Mouse (Mus musculus) ovary, postnatal 14 days (tissue): Measurements from ENCODE around the gene Smarca4.
"Not testable (repeated sequence)": the region's sequence is repeated elsewhere in the genome, so short reads cannot be mapped to it uniquely, and the experiment has no call there.

Experiments
- DNase-seq: peaks from one replicate; pipeline ENCODE4 v3.0.0; 2022; ENCODE audit warnings: low spot score

Smarca4 gene

DNA sequence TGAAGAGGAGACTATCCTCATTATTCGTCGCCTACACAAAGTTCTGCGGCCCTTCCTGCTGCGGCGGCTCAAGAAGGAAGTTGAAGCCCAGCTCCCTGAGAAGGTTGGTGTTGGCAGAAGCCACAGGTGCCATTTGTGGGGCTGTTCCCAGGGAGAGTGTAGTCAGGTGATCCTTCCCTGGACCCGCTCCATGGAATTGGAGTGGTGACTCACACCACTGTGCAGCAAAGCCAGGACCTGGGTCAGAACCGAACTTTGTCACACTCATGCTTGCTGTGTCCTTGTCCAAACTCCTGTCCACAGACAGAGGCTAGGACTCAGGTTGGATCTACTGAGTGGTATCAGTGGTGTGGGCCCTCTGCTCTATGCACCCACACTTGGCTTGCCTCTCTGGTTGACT lies 53.0 kb downstream of the Smarca4 start:
- DNase-seq: no peak

DNA sequence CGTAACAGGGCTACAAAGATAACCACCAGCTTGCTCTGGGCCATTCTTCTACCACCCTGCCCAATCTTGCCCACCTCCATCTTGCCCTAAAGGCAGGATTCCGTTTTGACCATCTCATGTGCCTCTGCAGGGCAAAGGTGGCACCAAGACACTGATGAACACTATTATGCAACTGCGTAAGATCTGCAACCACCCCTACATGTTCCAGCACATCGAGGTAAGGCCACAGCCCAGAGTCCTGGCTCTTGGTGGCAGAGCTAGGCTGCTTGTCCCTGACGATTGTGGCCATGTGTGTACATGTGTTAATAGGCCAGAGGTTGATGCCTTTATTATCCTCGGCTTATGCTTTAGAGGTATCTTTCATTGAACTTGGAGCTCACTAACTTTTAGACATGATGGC lies 54.4 kb downstream of the Smarca4 start:
- DNase-seq: no peak

DNA sequence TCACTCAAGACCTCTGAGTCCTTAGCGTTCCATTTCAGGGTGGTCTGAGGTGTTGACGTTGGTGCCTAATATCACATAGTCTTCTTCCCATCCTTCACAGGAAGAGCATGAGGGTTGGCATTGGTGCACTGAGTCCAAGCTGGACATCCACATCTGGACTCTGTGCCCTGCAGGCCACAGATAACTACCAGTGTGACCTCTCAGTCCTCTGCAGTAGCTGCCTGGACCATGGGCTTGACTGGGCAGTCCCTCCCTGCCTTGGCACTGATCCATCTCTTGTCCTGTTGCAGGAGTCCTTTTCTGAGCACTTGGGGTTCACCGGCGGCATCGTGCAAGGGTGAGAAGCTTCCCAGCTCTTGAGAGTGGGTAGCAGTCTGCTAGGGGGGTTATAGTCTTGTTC lies 55.8 kb downstream of the Smarca4 start:
- no peak for DNase-seq

DNA sequence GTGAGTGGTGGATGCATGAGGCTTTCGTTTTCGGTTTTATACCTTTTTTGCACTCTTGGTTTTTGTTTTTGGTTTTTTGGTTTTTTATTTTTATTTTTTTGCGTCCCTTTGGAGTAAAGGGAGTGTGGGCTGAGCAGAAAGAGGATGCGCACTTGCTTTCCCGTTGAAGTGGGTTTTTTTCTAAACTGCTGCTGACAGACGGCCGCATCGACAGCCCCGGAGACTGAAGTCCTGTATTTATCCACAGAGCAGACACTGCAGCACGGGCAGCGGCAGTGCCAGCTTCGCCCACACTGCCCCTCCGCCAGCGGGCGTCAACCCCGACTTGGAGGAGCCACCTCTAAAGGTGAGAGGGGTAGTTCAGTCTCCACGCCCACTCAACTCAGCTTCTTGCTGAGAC lies 61.7 kb downstream of the Smarca4 start:
- no peak for DNase-seq

DNA sequence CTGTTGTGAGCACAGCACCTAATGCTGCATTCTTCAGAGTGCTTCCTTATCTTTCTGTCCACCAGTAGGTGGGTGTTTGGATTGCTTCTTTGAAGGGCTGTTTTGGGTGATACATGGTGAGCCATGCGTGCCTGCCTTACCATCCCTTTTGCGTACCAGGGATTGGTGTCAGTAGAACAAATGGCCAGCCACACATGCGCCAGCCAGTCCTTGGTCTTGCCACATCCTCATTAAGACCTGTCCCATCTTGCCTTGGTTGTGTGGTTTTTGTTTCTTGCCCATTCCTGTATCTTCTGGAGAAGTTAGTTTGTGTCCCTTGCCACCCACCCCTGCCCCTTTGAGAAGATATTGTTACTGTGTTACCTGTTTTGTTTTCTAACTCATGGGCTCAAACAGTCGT lies 64.5 kb downstream of the Smarca4 start:
- DNase-seq: no peak

DNA sequence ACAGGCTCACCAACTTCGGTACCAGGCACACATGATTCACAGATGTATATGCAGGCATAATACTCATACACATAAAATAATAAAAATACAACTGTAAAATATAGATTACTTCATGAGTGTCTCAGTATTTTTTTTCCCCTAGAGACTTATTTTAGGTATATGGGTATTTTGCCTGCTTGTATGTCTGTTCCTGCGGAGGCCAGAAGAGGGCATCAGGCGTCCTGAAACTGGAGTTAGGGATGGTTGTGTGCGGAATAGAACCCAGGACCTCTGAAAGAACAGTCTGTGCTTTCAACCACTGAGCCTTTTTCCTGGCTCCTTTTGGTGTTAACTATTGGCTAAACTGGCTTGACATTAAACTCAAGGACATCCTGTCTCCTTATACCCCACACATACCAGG lies 66.9 kb downstream of the Smarca4 start:
- DNase-seq: no peak

DNA sequence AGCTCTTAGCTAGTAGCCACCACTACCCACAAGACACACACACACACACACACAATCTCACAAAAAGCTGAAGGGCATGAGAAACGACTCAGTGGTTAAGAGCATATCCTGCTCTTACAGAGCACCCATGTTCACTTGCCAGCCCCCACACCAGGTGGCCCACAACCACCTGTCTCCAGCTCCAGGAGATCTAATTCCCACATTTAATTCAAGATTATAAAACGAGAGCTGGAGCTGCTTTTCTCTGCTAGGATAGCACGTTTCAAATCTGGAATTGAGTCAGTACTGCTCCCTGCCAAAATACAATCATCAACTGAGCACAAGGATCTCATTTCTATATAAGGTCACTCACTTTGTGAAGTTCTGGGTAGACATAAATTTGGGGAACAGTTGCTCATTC lies 67.9 kb downstream of the Smarca4 start:
- no peak for DNase-seq

DNA sequence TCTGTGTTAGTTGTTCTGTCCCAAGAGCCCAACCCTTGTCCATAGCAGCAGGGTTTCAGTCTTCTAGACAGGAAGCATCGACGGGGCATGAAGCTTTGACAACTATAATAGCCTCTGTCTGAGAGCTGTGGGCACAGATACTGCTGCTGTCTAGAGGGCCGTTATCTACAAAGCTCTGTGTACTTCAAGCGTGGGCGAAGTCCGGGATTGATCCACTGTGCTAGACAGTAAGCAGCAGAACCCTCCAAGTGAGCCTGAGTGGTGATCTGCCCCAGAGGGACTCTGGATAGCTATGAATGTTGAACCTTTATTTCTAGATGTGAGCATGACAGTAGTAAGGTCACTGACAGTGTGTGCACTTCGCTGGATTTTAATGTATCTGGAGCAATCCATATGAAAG lies 72.6 kb downstream of the Smarca4 start:
- no peak for DNase-seq

DNA sequence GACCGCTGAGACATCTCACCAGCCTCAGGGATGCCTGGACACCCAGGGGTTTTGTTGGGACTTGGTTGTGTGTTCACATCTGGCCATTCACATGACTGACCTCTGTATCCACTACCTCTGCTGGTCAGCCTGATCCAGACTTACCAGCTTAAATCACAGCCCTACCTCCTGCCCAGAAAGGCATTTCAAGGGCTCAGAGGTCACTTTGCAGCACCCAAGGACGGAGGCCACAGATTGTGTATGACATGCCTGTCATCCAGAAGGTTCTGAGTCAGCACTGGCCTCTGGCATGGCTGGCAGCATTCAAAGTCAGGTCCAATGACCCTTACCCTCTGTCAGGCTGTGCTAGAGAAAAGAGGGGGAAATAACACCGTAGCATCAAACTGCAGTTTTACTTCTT lies 74.1 kb downstream of the Smarca4 start:
- DNase-seq: no peak

DNA sequence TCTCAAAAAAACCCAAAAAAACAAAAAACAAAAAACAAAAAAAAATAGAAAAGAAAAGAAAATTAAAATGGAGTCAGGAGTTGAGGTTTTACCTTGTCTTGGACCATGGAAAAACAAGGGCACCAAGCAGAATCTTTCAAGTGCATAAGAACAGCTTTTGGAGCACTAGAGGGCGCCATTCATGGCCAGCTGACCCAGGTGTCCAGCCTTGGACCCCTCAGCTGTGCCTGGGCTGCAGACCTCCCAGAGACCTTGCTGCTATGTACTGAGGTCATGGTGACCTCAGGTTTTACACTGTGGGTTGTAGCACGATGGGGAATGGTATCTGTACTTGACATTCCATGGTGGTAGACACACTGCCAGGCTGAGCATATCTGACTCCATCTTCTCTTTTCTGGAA lies 75.9 kb downstream of the Smarca4 start:
- peak; percentile 20 for DNase-seq

DNA sequence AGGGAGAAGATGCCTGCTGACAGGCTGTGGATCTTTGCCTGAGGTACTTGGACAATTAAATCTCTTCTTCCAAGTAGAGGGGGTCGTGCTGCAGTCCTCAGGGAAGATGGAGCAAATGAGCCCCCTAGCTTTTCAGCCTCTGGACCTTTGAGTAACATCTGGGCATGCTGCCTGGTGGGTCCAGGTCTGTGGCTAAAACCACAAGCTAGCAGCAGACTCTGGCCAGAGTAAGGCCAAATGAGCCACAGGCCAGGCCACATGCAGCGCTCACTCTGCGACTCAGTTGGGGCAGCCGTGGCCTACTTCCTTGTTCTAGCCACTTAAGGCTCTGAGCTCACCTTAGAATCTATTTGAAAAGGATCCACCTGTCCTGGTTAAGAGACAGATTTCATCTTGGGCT lies 76.5 kb downstream of the Smarca4 start:
- DNase-seq: no peak

DNA sequence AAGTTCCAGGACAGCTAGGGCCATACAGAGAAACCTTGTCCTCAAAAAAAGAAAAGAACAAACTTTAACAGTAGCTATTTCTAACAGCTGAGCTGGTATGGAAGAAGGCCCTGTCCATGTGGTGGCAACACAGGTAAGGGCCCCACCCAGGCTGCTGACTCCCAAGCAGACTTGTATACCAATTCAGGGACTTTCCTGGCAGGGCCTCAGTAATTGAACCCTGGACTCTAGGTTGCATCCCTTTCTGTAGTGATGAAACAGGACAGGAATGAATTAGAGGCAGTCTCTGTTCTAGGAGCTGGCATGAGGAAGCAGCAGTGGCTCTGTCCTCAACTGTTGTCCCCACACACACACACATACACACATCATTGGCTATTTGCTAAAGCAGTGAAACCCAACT lies 78.1 kb downstream of the Smarca4 start:
- DNase-seq: no peak

DNA sequence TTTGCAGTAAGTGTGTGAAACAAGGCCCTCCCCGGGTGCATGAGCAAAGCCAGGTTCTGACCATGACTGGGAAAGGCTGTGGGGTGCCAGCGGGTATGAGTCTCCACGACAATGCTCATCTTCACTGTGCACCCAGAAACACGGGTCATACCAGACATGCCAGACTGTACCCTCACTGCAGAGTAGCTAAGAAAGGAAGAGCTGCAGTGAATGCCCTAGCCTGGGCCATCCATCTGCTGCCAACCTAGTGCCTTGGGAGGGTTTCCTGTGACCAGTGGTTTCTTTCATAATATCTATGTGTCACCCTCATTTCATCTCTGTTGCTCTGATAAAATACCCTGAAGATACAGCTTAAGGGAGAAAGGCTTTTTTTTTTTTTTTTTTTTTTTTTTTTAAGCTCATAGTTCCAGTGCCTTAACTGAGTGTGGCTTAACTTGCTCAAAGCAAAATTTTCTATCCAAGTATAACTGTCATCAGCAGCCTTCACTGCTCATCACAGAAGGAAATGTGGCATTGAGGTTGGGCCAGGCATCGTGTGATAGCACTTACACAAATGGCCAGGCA lies 79.3 kb downstream of the Smarca4 start:
- DNase-seq: no peak

DNA sequence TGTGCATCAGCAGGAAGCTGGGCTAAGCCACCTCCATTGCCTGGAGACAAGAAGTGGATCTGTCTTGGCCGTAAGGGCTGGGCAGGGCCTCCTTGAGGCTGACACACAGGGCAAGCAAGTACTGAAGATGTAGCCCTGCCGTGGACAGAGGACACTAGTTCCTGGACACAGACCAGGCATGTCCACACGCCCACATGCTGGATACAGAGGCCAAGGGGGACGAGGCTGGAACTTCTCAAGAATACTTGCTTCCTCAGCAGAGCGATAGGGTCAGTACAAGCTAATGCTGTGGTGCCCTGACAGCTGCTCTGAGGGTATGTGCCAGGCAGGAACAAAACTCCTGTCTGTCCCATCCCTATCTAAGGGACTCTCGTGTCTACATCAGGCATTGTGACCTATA lies 81.2 kb downstream of the Smarca4 start:
- no peak for DNase-seq

DNA sequence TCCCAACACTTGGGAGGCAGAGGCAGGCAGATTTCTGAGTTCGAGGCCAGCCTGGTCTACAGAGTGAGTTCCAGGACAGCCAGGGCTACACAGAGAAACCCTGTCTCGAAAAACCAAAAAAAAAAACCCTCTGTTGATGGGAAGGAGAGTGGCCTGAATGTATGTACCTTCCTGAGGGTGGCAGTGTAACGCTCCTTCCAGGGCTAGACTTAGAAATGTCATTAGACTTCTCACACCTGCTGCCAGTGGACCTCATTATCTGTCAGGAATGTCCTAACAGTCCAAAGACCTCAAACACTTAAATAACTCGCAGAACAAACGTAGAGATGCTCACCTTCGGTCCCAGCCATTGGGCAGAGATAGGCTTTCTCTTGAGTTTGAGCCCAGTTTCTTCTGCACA lies 83.3 kb downstream of the Smarca4 start:
- DNase-seq: not testable (repeated sequence)

DNA sequence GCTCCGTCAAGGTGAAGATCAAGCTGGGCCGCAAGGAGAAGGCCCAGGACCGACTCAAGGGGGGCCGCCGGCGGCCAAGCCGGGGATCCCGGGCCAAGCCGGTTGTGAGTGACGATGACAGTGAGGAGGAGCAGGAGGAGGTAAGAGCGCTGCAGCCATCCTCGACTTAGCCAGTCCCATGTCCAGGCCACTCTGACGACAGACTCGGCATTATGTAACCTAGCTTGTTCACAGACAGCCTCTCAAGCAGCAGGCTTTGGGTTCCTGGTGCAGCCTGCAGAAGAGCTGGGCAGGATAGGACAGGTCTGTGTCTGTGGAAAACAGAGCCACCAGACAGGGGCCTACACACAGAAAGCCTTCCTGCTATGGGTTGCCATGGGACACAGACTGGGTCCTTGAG lies 85.1 kb downstream of the Smarca4 start:
- no peak for DNase-seq

DNA sequence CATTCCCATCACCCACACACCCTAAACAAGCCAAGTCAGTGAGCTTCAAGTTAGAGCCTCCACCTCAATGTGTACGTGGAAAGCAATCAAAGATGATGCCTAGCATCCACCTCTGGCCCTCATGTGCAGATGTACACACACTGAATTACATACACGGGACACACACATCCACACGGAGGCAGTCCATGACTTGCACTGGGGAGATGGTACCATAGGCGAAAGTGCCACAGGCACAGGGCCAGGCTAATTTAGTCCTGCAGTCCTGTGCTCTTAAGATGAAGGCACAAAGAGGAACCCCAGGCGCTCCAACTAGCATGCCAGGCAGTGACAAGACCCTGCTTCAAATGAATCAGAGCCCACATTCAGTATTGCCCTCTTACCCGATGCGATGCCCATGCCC lies 87.5 kb downstream of the Smarca4 start:
- DNase-seq: no peak

DNA sequence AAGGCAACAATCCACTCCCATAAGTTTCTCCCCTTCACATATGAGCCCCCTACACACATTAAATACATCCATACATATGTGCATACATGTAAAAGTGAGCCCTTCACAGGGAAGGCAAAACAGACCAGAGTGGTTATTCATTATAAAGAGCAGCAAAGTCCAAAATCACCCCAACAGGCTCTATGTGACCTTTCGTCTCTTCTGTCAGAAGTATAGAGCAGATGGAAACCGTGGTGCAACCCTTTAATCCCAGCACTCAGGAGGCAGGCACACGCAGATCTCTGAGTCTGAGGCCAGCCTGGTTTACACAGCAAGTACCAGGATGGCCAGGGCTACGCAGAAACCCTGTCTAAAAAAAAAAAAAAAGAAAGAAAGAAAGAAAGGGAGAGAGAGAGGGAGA lies 90.1 kb downstream of the Smarca4 start:
- DNase-seq: no peak

DNA sequence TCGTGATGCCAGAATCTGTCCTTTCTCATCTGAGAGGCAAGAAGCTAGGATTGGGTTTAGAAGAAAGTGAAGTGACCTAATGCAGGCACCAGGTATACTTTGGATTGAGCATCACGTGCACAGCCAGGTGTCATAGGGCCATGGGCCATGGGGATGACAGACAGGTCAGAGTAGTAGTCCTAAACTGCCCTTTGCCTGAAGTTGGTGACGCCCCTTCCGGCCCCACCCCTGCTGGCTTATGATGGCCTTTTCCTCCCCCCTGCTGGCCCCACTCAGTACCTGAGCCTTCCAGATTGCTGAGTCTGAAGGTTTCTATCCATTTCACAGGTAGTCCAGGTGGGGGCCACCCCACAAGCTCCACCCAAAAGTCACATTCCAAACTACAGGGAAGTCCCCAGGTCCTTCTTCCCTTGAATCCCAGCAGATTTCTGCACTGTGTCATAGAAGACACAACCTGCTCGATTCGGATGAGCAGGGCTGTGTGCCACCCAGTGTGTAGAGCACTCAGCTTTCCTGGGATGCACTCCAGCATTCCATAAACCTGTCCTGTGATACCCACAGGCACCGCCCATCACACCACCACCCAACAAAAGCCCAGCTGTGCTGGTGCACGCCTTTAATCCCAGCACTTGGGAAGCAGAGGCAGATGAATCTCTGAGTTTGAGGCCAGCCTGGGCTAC lies 90.8 kb downstream of the Smarca4 start:
- no peak for DNase-seq

DNA sequence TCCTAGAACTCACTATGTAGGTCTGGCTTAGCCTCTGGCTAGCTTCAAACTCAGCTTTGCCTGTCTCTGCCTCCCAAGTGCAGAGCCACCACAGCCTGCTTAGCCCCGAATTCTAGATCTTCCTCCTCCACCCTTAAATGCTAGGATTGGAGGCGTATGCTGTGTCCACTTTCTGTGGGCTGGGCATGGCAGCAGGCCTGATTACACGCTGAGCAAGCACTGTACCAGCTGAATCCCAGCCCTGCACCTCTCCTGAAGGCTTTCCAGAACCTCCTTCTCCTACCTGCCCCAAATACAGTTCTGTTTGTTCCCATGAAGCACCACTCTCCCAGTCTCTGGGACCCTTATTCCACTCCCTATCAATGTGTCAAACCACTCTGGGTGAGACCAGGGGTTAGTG lies 93.4 kb downstream of the Smarca4 start:
- DNase-seq: no peak

DNA sequence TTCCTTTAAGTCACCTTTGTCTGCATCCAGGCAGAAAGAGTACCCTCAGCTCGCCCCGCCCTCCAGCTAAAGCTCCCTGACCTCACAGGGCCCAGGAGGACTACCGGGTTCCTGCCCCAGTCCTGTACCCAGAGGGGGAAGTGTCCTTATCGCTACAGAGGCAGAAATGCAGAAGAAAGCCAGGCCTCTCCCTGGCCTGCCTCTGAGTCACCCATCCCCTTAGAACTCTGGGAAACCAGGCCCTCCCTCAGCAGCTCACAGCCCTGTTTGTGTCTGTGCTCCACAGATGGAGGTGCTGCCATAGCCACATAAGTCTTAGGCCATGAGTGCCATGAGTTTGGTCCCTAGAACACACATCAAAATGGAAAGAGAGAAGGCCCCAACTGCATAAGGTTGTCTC lies 99.3 kb downstream of the Smarca4 start:
- no peak for DNase-seq

DNA sequence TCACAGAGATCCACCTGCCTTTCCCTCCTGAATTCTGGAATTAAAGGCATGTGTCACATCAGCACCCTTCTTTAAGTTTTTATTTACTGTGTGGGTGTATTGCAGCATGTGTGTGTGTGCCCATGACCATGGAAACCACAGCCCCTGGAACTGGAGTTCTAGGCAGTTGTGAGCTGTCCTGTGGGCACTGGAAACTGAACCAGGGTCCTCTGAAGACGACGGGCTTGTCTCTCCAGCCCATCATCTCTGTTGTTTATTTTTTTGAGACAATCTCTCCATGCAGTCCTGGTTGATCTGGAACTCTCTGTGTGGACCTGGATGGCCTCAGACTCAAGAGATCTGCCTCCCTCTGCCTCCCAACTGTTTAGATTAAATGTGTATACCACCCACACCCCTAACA lies 101.0 kb downstream of the Smarca4 start:
- DNase-seq: no peak

DNA sequence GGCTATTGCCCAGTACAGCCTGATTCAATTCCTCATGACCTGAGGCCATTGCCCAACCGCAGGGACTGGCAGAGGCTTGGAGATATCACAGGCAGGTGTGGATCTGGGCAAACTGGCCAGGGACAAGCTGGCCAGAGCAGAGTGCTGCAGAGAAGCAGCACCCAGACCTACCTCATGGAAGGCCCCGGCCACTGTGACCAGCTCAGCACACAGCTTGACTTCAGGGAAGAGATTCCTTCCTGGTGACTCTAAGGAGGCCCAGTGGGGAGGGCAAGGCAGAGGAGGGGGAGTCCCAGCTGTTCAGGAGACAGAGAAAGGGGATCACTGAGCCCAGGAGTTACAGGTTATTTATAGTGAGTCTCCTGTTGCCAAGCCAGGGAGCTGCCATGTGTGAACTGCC lies 105.1 kb downstream of the Smarca4 start:
- DNase-seq: no peak

DNA sequence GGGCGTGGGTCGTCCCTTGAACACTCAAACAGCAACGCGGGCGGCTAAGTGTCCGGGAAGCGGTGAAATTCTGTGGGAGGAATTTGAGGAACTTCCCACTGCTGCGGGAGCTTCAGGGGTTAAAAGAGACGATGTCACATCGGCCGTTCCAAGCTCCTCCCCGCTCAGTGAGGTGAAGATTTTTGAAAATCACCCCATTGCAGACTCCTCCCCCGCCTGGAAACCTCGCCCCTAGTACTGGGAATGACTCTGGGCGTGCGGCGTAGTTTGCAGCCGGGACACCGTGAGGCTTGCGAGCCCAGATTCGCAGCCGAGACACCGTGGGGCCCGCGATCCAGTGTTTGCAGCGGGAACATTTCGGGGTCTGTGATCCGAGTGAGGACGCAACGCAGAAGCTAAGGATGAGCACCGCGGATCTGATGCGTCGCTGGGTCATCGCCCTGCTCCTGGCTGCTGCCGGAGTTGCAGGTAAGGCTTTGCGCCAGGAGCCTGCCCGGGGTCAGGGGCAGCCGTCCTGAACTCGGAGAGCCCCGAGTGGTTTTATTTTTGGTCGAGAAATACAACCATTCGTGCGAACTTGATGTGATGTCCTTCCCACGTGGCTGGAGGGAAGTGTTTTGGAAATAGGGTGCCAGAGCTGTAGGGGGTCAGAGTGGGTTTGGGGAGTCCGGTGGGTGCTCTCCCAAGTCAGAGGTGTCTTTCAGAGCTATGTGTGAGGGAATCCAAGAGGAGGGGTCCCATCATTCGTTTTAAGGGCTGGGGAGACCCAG lies 107.6 kb downstream of the Smarca4 start, which contains the start of gene Ldlr:
Ldlr (plus strand) TSS at position 107 of the 770 bp plus-strand sequence.
- DNase-seq: peak; percentile 70
